Mouse (Mus musculus) forelimb bud, embryonic 11.5 days (tissue): Measurements from ENCODE around the gene Otor.

Experiments used
- DNase-seq: peaks from one replicate; pipeline ENCODE4 v3.0.0-alpha.2; 2012; ENCODE audit warnings: low read depth, low spot score

Otor gene

GRCm38 (mm10) chr2:143078198-143078851 is at the start of gene Otor:
Gene Otor, plus strand, starts transcription at chr2:143078473.
- DNase-seq, result peak; percentile 23

- DNase-seq, result no peak
These were observed 47.0 kb upstream of the Otor start for GRCm38 (mm10) chr2:143031283-143031682.

GRCm38 (mm10) chr2:143032378-143033255 is 45.7 kb upstream of the Otor start:
- DNase-seq, result no peak

- DNase-seq, result no peak
These were observed 43.8 kb upstream of the Otor start for GRCm38 (mm10) chr2:143034350-143035085.

- no peak for DNase-seq
These were observed 43.1 kb upstream of the Otor start for GRCm38 (mm10) chr2:143035086-143035593.

- DNase-seq, result no peak
These were observed 36.7 kb upstream of the Otor start for GRCm38 (mm10) chr2:143041596-143041995.

- DNase-seq, result no peak
These were observed 23.0 kb upstream of the Otor start for GRCm38 (mm10) chr2:143055251-143055650.

- DNase-seq, result no peak
These were observed 21.5 kb upstream of the Otor start for GRCm38 (mm10) chr2:143056736-143057135.

GRCm38 (mm10) chr2:143062432-143062811 is 15.9 kb upstream of the Otor start:
- no peak for DNase-seq

GRCm38 (mm10) chr2:143062812-143063792 is 15.2 kb upstream of the Otor start, which contains the start of gene Snrpb2:
Gene Snrpb2, plus strand, starts transcription at chr2:143063039.
- peak; percentile 93 for DNase-seq

GRCm38 (mm10) chr2:143065914-143066313 is 12.4 kb upstream of the Otor start:
- DNase-seq, result no peak

GRCm38 (mm10) chr2:143081693-143082092 is 3.4 kb downstream of the Otor start:
- no peak for DNase-seq

GRCm38 (mm10) chr2:143084852-143085397 is 6.7 kb downstream of the Otor start:
- no peak for DNase-seq

GRCm38 (mm10) chr2:143089866-143090265 is 11.6 kb downstream of the Otor start:
- no peak for DNase-seq

GRCm38 (mm10) chr2:143093726-143094125 is 15.5 kb downstream of the Otor start:
- peak; percentile 65 for DNase-seq

GRCm38 (mm10) chr2:143094761-143095160 is 16.5 kb downstream of the Otor start:
- DNase-seq, result no peak

GRCm38 (mm10) chr2:143097170-143097569 is 18.9 kb downstream of the Otor start:
- DNase-seq, result no peak

- peak; percentile 63 for DNase-seq
These were observed 35.6 kb downstream of the Otor start for GRCm38 (mm10) chr2:143113859-143114258.

GRCm38 (mm10) chr2:143114716-143115115 is 36.4 kb downstream of the Otor start:
- DNase-seq, result no peak

- no peak for DNase-seq
These were observed 39.2 kb downstream of the Otor start for GRCm38 (mm10) chr2:143117453-143117852.
